Mouse (Mus musculus) kidney, adult 8-10 months (tissue): ENCODE measurements around the gene Clca3a2.
"Not testable (repeated sequence)": the region's sequence is repeated elsewhere in the genome, so short reads cannot be mapped to it uniquely, and the experiment has no call there.

Source experiments
- DNase-seq, 2 experiments: peaks; one replicate each; pipeline ENCODE4 v3.0.0; 2022

The Clca3a2 gene

GRCm38 (mm10) chr3:144819219-144819618 lies at the start of gene Clca3a2:
TSS of gene Clca3a2 (minus strand) at chr3:144819494.
- not testable (repeated sequence) for DNase-seq

GRCm38 (mm10) chr3:144849584-144849983 lies 30.3 kb upstream of the Clca3a2 start:
- no peak for DNase-seq

- DNase-seq: not testable (repeated sequence)
These were observed 29.8 kb upstream of the Clca3a2 start, which contains the start of gene Clca3b for GRCm38 (mm10) chr3:144849014-144849556. TSS of gene Clca3b (minus strand) at chr3:144849357.

GRCm38 (mm10) chr3:144827257-144827656 lies 8.0 kb upstream of the Clca3a2 start:
- no peak for DNase-seq

- DNase-seq: peak; percentile 36 to 85
These were observed 5.9 kb upstream of the Clca3a2 start for GRCm38 (mm10) chr3:144825151-144825550.

GRCm38 (mm10) chr3:144823331-144823730 lies 4.0 kb upstream of the Clca3a2 start:
- DNase-seq: no peak

- no peak for DNase-seq
These were observed 1.3 kb upstream of the Clca3a2 start for GRCm38 (mm10) chr3:144820632-144821031.

GRCm38 (mm10) chr3:144813336-144813735 lies 6.0 kb downstream of the Clca3a2 start:
- DNase-seq: not testable (repeated sequence)

GRCm38 (mm10) chr3:144811821-144812220 lies 7.5 kb downstream of the Clca3a2 start:
- no peak for DNase-seq

GRCm38 (mm10) chr3:144808153-144808925 lies 11.0 kb downstream of the Clca3a2 start:
- DNase-seq: not testable (repeated sequence)

- DNase-seq: not testable (repeated sequence)
These were observed 12.7 kb downstream of the Clca3a2 start for GRCm38 (mm10) chr3:144806626-144807025.

- peak in 1 of 2 experiments; percentile 19 for DNase-seq
These were observed 17.4 kb downstream of the Clca3a2 start for GRCm38 (mm10) chr3:144801861-144802260.

GRCm38 (mm10) chr3:144785181-144786148 lies 33.8 kb downstream of the Clca3a2 start:
- no peak for DNase-seq

GRCm38 (mm10) chr3:144765161-144765560 lies 54.1 kb downstream of the Clca3a2 start:
- DNase-seq: no peak

GRCm38 (mm10) chr3:144761454-144761853 lies 57.8 kb downstream of the Clca3a2 start:
- no peak for DNase-seq

- peak; percentile 5 to 10 for DNase-seq
These were observed 58.5 kb downstream of the Clca3a2 start, which contains the start of gene Clca3a1 for GRCm38 (mm10) chr3:144760592-144761309. TSS of gene Clca3a1 (minus strand) at chr3:144760977.

- no peak for DNase-seq
These were observed 59.6 kb downstream of the Clca3a2 start for GRCm38 (mm10) chr3:144759719-144760118.

GRCm38 (mm10) chr3:144756103-144756502 lies 63.2 kb downstream of the Clca3a2 start:
- DNase-seq: not testable (repeated sequence)

- DNase-seq: peak; percentile 4 to 16
These were observed 66.2 kb downstream of the Clca3a2 start for GRCm38 (mm10) chr3:144753120-144753519.

- not testable (repeated sequence) for DNase-seq
These were observed 70.0 kb downstream of the Clca3a2 start for GRCm38 (mm10) chr3:144749062-144749963.

GRCm38 (mm10) chr3:144747706-144748105 lies 71.6 kb downstream of the Clca3a2 start:
- DNase-seq: not testable (repeated sequence)
